Comparison of ENCODE assay signal across 16 mouse cellular contexts in genomic region chr5:147898968-147899549, GRCm38 (mm10). TPM values are rescaled to one million over a fixed set of nuclear protein-coding genes. Genes with fewer than 3 reads are reported as not detected.
DNase-seq lines count a peak whose midpoint lies in the region; ATAC-seq lines count a peak whose summit lies in the region.
"Had no signal": no experiment of that assay in that cellular context is flagged by ENCODE, and none has a peak within 500 bp of the region (broad histone marks: within the 10 kb centered on the region; RNA-seq: fewer than 3 reads in every experiment).

No protein-coding gene starts in this region.

- peak; percentile 76 for DNase-seq in A20 (ENCODE audit: low read depth, low spot score)
- peak; percentile 54 to 65 for DNase-seq in B cell, adult 2 months
- no peak for DNase-seq in neural tube, embryonic 10.5 days (ENCODE audit: extremely low spot score, low spot score)
- DNase-seq in heart, adult 18-20 months, result no peak
- no peak for DNase-seq in adrenal gland, postnatal 4 days (ENCODE audit: low spot score in 2 of 2)
- DNase-seq: adrenal gland, adult 8-10 months; cerebellum, adult 18-20 months; cerebellum, adult 9-11 months; cerebellum, postnatal 36 days; gastrocnemius, postnatal 10 days had no signal

- peak; percentile 40 for ATAC-seq in granulocyte monocyte progenitor cell, adult 5-6 weeks (replicated peaks; ENCODE audit: poor library complexity, severe bottlenecking)
- peak; percentile 55 for ATAC-seq in neutrophil, adult 5-6 weeks (ENCODE audit: extremely low read depth, insufficient number of reproducible peaks, low FRiP score, poor library complexity, severe bottlenecking)
- ATAC-seq: forebrain, embryonic 16.5 days; hindbrain, embryonic 16.5 days; inflammation-experienced regulatory T-cells, adult 6 months; Patski had no signal

RNA-seq across cellular contexts. Expression of gene Slc46a3, which starts 4.4 kb away (rescaled TPM):
- total RNA-seq in granulocyte monocyte progenitor cell, adult 5-6 weeks (2014; fragmentation: Nextera tagmentation), result 0.38 and 2.4 TPM in 2 replicates
- 0.82 and 1.2 TPM in 2 replicates for total RNA-seq in granulocyte monocyte progenitor cell, adult 5-6 weeks (2017)
- 10.2 and 16.6 TPM in 2 replicates for total RNA-seq in neutrophil, adult 5-6 weeks (2017)
- total RNA-seq in heart, adult 18-20 months (2021), result 10 to 100 TPM in 1 of 2 experiments, 1 to 10 TPM in 1; 8.2 to 10.9 TPM
- 1 to 10 TPM; 7.7 to 8.0 TPM for total RNA-seq in adrenal gland, postnatal 4 days (2021)

RNA-seq across cellular contexts. Expression of gene Pomp, which starts 38.8 kb away (rescaled TPM):
- 189 and 198 TPM in 2 replicates for total RNA-seq in granulocyte monocyte progenitor cell, adult 5-6 weeks (2014; fragmentation: Nextera tagmentation)
- 144 and 173 TPM in 2 replicates for total RNA-seq in granulocyte monocyte progenitor cell, adult 5-6 weeks (2017)
- total RNA-seq in neutrophil, adult 5-6 weeks (2017), result 41.0 and 42.2 TPM in 2 replicates
- total RNA-seq in heart, adult 18-20 months (2021), result 100 to 1,000 TPM; 171 to 202 TPM
- total RNA-seq in adrenal gland, postnatal 4 days (2021), result 100 to 1,000 TPM; 147 to 177 TPM

RNA-seq across cellular contexts. Expression of gene Mtus2, which starts 58.1 kb away (rescaled TPM):
- 1.2 and 2.2 TPM in 2 replicates for total RNA-seq in granulocyte monocyte progenitor cell, adult 5-6 weeks (2014; fragmentation: Nextera tagmentation)
- total RNA-seq in granulocyte monocyte progenitor cell, adult 5-6 weeks (2017), result 0.82 and 1.1 TPM in 2 replicates
- total RNA-seq in neutrophil, adult 5-6 weeks (2017), result 2.8 and 3.0 TPM in 2 replicates
- 10 to 100 TPM; 82.2 to 93.8 TPM for total RNA-seq in heart, adult 18-20 months (2021)
- 1 to 10 TPM; 5.9 to 7.5 TPM for total RNA-seq in adrenal gland, postnatal 4 days (2021)

Comparison
In these comparisons a context has a peak if more than half of its experiments do, and no peak if none do; other contexts are left out.
1. DNase-seq: peak in A20 (single experiment) and B cell, adult 2 months (2 of 2); none in neural tube, embryonic 10.5 days (single experiment), heart, adult 18-20 months (0 of 2) and adrenal gland, postnatal 4 days (0 of 2).
2. RNA of gene Mtus2, which starts 58.1 kb away (total RNA-seq): 82.2 to 93.8 TPM in heart, adult 18-20 months; 5.9 to 7.5 TPM in adrenal gland, postnatal 4 days, 2.8 to 3.0 TPM in neutrophil, adult 5-6 weeks and 0.82 to 2.2 TPM in granulocyte monocyte progenitor cell, adult 5-6 weeks; every median in the first group is over 4 times any median in the second.